Mouse (Mus musculus) brain, embryonic 14.5 days (tissue): ENCODE results near the gene Rhbdl1.

ENCODE experiments used
- CTCF ChIP-seq: fragments of 200-500 bp; IDR thresholded peaks from 2 replicates; pipeline ENCODE4 v1.5.1; 2012; ENCODE audit warnings: inconsistent platforms, mild to moderate bottlenecking, moderate library complexity, borderline replicate concordance; ENCODE audit not compliant: insufficient read depth, insufficient read length; ENCODE audit errors: extremely low read depth
- POLR2A ChIP-seq: fragments of 200-500 bp; IDR thresholded peaks from 2 replicates; pipeline ENCODE4 v1.6.1; 2012; ENCODE audit warnings: mild to moderate bottlenecking, inconsistent platforms, borderline replicate concordance; ENCODE audit not compliant: poor library complexity, insufficient read depth, insufficient read length, severe bottlenecking; ENCODE audit errors: extremely low read depth

DNA sequence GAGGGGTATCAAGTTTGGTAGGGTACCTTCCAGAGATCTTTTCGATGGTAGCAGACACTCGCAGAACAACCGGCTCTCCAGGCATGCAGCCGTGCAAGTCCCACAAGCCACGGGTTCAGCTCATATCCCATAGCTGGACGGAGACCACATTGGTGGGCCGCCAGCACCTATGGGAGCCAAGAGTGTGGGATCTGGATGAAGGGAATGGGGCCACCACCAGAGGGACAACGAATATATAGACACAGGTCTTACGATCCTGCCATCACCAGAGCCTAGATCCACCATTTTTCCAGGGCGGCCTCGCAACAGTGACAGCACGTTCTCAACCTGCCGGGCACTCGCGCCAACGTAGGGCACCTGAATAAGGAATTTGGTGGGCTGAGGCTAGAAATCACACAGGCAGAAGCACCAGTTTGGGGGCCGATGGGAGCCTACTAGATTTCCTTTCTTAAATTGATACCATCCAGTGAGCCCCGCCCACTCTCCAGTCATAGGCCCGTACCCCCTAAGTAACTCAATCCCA, 45.7 kb downstream of the Rhbdl1 start:
- TF ChIP-seq CTCF (no peak), POLR2A (no peak)
